Mouse (Mus musculus) ovary, postnatal 36 days (tissue): ENCODE measurements at regions not wholly inside any gene's neighbourhood (a gene's known extent, or its start where the extent isn't known, plus 50 kb on each side); places are given as distances from the start of the nearest gene placed in this dataset.

ENCODE experiments used
- DNase-seq: peaks from one replicate; pipeline ENCODE4 v3.0.0; 2022; ENCODE audit warnings: low spot score, mixed read lengths

DNA sequence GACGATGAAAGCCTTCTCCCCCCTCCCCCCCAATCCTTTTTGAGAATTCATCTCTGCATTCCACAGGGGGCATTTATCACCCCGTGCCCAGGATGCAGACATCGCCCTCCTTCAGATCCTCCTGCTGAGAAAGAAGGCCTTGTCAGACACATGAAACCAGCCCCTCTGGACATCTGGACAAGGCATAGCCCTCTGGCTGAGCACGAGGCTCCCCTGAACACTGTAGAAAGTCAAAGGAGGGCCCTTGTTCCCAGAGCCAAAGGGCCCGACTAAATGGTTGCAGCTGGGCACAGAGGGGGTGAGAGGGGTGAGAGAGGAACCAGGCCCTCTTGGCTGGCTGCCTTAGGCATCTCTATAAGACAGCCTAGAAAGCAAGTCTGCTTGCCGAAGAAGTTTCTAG, 327.8 kb downstream of the H2al1j start:
- no peak for DNase-seq

GRCm38 (mm10) chrX:11657606-11658254, 330.1 kb downstream of the H2al1j start:
- DNase-seq, result peak; percentile 13

GRCm38 (mm10) chrX:11663187-11663829, 335.7 kb downstream of the H2al1j start:
- peak; percentile 19 for DNase-seq

DNA sequence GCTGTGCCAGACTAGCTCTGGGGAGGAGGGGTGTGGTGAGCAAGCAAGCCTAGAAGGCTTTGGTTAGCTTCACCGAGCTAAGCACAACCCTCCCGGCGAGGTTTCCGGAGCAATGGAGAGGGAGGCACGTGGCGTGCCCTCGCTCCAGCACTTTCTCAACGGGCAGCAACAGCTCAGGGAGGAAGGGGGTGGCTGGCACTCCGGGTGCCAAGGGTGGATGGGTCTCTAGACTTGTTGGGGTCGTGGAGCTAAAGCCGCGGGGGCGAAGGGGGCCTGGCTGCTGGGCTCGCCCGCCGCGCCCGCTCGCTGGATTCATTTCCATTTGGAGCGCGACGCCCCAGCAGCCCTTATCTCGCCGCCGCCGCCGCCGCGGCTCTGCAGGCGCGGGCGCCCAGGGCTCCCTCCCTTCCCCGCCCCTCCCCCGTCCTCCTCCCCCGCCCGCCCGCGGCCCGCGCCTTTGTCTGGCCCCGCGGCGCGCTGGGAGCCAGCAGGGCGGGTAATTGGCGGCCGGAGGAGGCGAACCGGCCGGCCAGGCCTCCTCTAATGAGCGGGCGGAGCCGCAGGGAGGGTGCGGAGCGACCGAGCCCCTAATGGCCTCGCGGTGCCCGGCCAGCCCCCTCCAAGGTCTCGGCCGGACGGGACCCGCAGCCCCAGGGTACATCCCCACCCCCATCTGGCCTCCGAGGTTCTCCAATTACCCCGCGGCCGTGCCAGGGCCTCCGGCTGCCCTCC, 336.9 kb downstream of the H2al1j start:
- peak; percentile 76 for DNase-seq

GRCm38 (mm10) chrX:11665077-11665974, 337.7 kb downstream of the H2al1j start:
- DNase-seq, result peak; percentile 15

- peak; percentile 22 for DNase-seq
These were observed 338.9 kb downstream of the H2al1j start for GRCm38 (mm10) chrX:11666517-11666916.

DNA sequence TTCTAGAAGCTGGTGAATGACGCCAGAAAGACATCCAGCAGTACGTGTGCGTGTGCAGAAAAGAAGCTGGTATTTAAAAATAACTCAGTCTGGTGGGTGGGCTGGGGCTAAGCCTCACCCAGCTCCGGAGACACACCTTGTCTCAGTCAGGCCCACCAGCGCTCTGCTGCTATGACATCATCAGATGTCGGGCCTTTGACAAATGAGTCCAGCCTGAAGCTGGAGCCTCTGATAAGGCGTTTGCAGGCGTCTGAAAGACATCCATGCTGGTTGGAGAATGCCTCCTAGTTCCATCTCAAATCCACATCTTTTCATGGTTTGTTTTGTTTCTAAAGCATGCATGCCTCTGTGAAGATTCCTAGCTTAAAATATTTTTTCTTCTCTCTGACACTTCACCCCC, 344.2 kb downstream of the H2al1j start:
- DNase-seq, result no peak

DNA sequence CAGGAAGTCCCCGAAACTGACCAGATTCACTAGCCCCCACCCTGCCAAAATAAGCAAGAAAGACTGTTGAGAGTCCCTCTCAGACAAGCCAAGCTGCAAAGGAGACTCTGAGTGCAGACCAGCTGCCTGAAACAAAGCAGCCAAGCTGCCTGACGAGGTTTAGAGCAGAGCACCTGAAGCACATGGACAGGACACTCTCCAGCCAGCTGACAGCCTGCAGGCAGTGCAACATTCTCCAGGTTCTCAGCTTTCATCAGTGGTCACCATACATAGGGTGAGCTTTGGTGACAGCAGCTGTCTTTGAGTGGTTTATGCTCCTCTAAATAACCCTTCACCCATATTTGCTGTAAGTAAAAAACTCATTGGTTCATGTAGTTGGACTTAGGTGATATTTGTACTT, 350.5 kb downstream of the H2al1j start:
- no peak for DNase-seq

DNA sequence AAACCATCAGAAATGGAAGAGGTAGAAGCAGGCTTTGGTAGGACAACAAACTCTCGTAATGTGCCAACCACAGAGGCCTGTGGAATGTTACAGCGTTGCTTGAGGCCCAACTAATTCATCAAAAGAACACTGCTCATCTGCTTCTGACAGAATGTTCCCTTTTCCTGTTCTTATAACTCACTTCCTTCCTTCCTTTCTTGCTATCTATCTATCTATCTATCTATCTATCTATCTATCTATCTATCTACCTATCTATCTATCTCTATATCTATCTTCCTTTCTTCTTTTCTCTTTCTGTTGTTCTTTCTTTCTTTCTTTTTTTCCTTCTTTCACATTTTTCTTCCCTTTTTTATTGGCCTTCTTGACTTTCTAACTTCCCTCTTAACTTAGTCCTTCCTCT, 353.7 kb downstream of the H2al1j start:
- DNase-seq, result no peak

- no peak for DNase-seq
These were observed 362.4 kb downstream of the H2al1j start for GRCm38 (mm10) chrX:11689989-11690405.

GRCm38 (mm10) chrX:11690446-11690845, 362.8 kb downstream of the H2al1j start:
- no peak for DNase-seq

DNA sequence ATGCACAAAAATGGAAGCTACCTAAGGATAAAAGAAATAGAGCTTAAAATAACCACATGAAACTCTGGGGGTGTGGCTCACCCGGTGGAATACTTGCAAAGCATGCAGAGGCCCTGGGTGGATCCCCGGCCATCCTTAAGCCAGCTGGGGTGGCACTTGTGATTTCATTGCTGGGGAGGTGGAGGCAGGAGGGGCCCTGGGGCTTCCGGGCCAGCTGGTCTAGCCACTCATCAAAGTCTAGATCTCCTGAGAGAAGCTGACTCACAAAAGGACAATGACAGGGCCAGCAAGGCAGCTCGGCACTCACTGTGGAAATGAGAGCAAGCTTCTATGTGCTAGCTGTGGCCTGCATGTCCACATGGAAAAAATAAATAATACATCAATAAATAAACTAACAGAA, 363.4 kb downstream of the H2al1j start:
- DNase-seq, result no peak

GRCm38 (mm10) chrX:11696565-11696964, 368.9 kb downstream of the H2al1j start:
- no peak for DNase-seq

DNA sequence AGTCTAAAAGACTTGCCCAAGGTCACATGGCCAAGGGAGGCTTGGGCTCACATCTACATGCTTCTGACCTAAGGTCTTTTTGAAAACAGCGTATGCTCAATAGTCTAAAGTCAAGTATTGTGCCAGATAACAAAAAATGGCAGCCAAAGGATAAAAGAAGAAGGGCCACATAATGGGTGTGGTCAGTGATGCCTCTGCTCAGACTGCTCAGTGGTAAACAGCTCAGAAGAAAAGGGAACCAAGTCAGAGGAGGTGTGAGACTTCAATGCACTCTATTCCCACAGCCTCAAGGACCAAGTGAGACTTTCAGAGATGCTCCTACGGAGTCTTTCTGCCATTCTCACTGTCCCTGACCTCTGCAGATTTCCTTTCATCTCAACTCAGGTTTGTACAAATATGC, 373.5 kb downstream of the H2al1j start:
- DNase-seq, result no peak

- DNase-seq, result no peak
These were observed 378.4 kb downstream of the H2al1j start for GRCm38 (mm10) chrX:11705851-11706557.

- no peak for DNase-seq
These were observed 379.7 kb downstream of the H2al1j start for GRCm38 (mm10) chrX:11707330-11707729.

DNA sequence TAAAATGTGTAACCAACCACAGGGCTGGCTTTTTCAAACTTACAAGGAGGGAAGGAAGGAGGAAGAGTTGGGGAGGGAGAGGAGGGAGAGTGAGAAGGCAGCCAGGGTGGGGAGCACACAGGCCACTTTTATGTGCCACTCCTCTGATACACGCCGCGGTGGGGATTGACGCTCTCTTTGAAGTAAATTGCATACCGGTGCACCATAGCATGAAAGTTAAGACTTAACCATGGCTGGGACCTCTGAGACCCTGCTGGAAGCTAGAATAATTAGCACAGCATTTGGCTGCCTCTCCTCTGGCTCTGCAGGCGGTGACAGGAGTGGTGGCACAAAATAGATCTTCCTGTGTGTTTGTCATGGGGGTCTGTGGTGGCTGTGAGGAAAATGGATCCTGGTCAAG, 380.7 kb downstream of the H2al1j start:
- no peak for DNase-seq

DNA sequence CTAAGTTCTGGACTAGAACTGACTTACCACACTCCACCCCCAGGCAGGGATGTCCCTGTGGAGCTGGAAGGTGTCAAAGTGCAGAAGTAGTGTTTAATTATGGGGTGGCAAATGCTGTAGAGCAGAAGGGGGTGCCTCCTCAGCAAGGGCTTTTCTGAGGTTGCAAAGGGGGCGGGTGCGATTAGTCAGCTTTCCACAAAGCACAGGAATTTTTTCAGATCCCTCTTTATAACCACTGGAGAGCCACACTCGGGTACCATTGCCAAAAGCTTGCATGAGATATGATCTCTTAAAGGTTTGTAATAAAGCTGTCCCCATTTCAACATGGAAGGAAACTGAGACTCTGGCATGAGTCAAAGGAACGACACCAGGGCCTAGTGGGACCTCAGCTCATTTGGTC, 381.7 kb downstream of the H2al1j start:
- DNase-seq, result no peak

DNA sequence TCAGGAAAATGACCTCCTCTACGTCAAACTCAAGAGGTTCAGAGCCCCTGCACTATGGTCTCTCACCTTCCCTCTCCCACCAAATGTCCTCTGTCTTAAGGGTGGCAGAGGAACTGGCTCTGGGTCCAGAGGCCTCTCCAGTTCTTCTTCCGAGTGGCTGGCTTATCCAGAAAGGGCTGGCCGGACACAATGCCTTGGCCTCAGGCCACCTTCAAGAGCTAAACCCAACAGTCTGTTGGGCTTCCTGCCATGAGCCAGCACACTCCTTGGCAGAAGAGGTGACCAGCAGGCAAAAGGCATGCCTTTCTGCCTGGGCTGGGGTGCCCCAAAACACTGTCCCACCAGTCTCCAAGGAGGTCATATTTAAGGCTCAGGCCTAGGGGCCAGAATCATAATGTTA, 385.8 kb downstream of the H2al1j start:
- no peak for DNase-seq

DNA sequence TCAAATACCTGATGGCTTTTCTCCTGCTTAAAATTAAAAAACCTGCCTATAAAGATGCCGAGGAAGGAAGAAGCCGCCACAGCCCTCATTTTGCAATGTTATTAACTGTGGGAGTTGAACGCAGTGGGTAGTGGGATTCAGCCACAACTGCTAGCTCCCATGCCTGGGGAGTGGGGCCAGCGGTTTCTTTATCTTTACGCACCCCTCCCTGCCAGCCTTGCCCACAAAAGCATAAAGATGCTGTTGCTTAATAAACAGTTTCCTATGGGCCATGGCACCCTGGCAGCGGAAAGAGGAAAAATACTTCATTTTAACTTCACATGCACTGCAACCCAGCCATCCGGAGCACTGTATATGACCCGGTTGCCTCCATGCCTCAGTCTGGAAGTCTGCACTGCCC, 389.2 kb downstream of the H2al1j start:
- no peak for DNase-seq

DNA sequence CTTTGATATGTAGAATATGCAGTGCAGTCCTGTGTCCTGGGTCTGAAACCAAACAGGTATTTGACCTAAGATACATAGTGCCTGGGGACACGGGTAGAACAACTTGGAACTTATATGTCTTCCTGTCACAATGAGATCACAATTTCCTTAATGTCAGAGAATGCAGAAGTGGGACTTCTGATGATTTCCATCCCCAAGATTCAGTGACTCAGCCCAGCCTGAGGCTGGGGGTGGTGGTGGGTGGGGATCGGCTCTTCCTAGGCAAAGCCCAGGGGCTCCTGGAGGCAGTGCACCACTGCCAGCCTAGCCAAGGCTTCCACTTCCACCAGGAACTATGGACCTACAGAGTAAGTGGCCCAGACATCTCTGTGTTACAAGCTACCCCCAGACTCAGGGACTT, 391.2 kb downstream of the H2al1j start:
- no peak for DNase-seq

GRCm38 (mm10) chrX:11720517-11720916, 392.9 kb downstream of the H2al1j start:
- peak; percentile 42 for DNase-seq
